Comparison of ENCODE assay signal across 22 mouse cellular contexts in the genomic region with DNA sequence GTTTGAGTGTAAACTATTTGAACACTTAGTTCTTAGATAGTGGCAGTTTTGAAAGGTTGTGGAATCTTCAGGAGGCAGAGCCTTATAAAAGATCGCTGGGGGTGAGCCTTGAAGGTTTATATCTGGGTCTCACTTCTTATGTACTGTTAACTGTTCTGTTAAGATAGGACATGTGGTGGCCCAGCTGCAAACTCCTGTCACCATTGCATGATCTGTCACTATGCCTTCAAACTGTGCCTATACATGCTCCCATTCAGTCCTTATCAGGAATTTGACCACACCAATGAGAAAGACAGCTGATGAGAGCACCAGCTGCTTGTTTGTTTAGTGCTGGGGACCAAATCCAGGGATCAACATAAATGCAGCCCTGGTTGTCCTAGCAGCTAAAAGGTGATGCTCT. TPM values are rescaled to one million over a fixed set of nuclear protein-coding genes. Genes with fewer than 3 reads are reported as not detected.
A peak's percentile ranks its signal among the peaks of the same experiment; 100 is the strongest.
DNase-seq lines count a peak whose midpoint lies in the region; ATAC-seq lines count a peak whose summit lies in the region.
"Had no signal": no experiment of that assay in that cellular context is flagged by ENCODE, and none has a peak within 500 bp of the region (broad histone marks: within the 10 kb centered on the region; RNA-seq: fewer than 3 reads in every experiment).

No protein-coding gene starts in this region.

- WGBS in liver, embryonic 11.5 days: 43% methylated on average over 1 of the region's 1 CpGs
- WGBS in liver, embryonic 12.5 days (ENCODE audit: insufficient replicate concordance): 16% methylated on average over 1 of the region's 1 CpGs
- WGBS in liver, embryonic 16.5 days (ENCODE audit: insufficient replicate concordance): 17% methylated on average over 1 of the region's 1 CpGs

- no peak overlapping the region for H3K4me3 ChIP-seq in liver, embryonic 11.5 days (ENCODE audit: low read depth, low read length)
- no peak overlapping the region for H3K4me3 ChIP-seq in liver, embryonic 12.5 days
- H3K4me3 ChIP-seq in liver, embryonic 16.5 days (ENCODE audit: low read depth, low read length): no peak overlapping the region
- H3K4me3 ChIP-seq: embryonic facial prominence, embryonic 13.5 days; forebrain, embryonic 10.5 days; heart, embryonic 13.5 days; hindbrain, embryonic 12.5 days had no signal

- H3K36me3 ChIP-seq in liver, embryonic 11.5 days (ENCODE audit: control insufficient read depth, insufficient read depth, low read length): no peaks in the 10 kb centered on the region
- no peaks in the 10 kb centered on the region for H3K36me3 ChIP-seq in liver, embryonic 12.5 days
- no peaks in the 10 kb centered on the region for H3K36me3 ChIP-seq in liver, embryonic 16.5 days (ENCODE audit: control insufficient read depth, insufficient read depth)
- H3K36me3 ChIP-seq: embryonic facial prominence, embryonic 13.5 days; forebrain, embryonic 10.5 days; G1E; heart, embryonic 13.5 days; hindbrain, embryonic 12.5 days had no signal

- H3K27me3 ChIP-seq in liver, embryonic 11.5 days (replicated peaks; ENCODE audit: control insufficient read depth, insufficient read depth, low read length): no peaks in the 10 kb centered on the region
- no peaks in the 10 kb centered on the region for H3K27me3 ChIP-seq in liver, embryonic 12.5 days (replicated peaks)
- H3K27me3 ChIP-seq in liver, embryonic 16.5 days (ENCODE audit: control insufficient read depth, insufficient read depth, low read depth, low read length): no peaks in the 10 kb centered on the region
- H3K27me3 ChIP-seq: embryonic facial prominence, embryonic 13.5 days; heart, embryonic 13.5 days; hindbrain, embryonic 12.5 days had no signal

- ATAC-seq in liver, embryonic 11.5 days (replicated peaks; ENCODE audit: low FRiP score): peak; percentile 78
- ATAC-seq in liver, embryonic 12.5 days: peak; percentile 86
- peak; percentile 82 for ATAC-seq in liver, embryonic 16.5 days (ENCODE audit: low read depth)
- peak; percentile 99 for ATAC-seq in megakaryocyte-erythroid progenitor cell, adult 5-6 weeks (replicated peaks; ENCODE audit: low FRiP score, low TSS enrichment, poor library complexity, severe bottlenecking)
- ATAC-seq: CD4-positive, CD25-positive, alpha-beta regulatory T cell, adult 4 months; forebrain, embryonic 14.5 days; hindbrain, embryonic 16.5 days had no signal

- peaks cover 2% of the 10 kb centered on the region; the same call in 1 of the 2 replicates for H3K4me1 ChIP-seq in liver, embryonic 11.5 days (replicated peaks; ENCODE audit: control insufficient read depth, insufficient read depth, low read length)
- H3K4me1 ChIP-seq in liver, embryonic 12.5 days: peaks cover 13% of the 10 kb centered on the region
- no peaks in the 10 kb centered on the region; the same call in 1 of the 2 replicates for H3K4me1 ChIP-seq in liver, embryonic 16.5 days (ENCODE audit: control insufficient read depth, low read depth, low read length)
- H3K4me1 ChIP-seq: embryonic facial prominence, embryonic 13.5 days; forebrain, embryonic 10.5 days; heart, embryonic 13.5 days; hindbrain, embryonic 12.5 days had no signal

- no peak overlapping the region for H3K27ac ChIP-seq in liver, embryonic 11.5 days (ENCODE audit: low read depth, low read length)
- no peak overlapping the region; the same call in none of the 2 replicates for H3K27ac ChIP-seq in liver, embryonic 12.5 days
- no peak overlapping the region for H3K27ac ChIP-seq in liver, embryonic 16.5 days (ENCODE audit: low read length)
- H3K27ac ChIP-seq: embryonic facial prominence, embryonic 13.5 days; forebrain, embryonic 10.5 days; heart, embryonic 13.5 days; hindbrain, embryonic 12.5 days had no signal

- no peak for DNase-seq in liver, embryonic 11.5 days (ENCODE audit: low spot score)
- no peak for DNase-seq in liver
- no peak for DNase-seq in kidney, postnatal 36 days
- no peak for DNase-seq in layer of hippocampus, postnatal 36 days
- DNase-seq in cerebellum, adult 11-12 months: no peak
- DNase-seq: adrenal gland, postnatal 10 days; B cell, adult 2 months; cerebellum, adult 2 months; cerebellum, postnatal 10 days; gastrocnemius, postnatal 36 days; heart, postnatal 36 days had no signal

- no peaks in the 10 kb centered on the region for H3K9me3 ChIP-seq in liver, embryonic 11.5 days (ENCODE audit: control insufficient read depth, low read length)
- no peaks in the 10 kb centered on the region for H3K9me3 ChIP-seq in liver, embryonic 12.5 days (replicated peaks)
- H3K9me3 ChIP-seq in liver, embryonic 16.5 days (replicated peaks; ENCODE audit: control insufficient read depth, low read length): no peaks in the 10 kb centered on the region
- H3K9me3 ChIP-seq: embryonic facial prominence, embryonic 13.5 days; forebrain, embryonic 10.5 days; G1E; heart, embryonic 13.5 days; hindbrain, embryonic 12.5 days had no signal

- no peak overlapping the region for H3K9ac ChIP-seq in liver, embryonic 11.5 days (ENCODE audit: low read depth, low read length)
- no peak overlapping the region for H3K9ac ChIP-seq in liver, embryonic 12.5 days
- H3K9ac ChIP-seq in liver, embryonic 16.5 days (ENCODE audit: low read depth, low read length): no peak overlapping the region
- H3K9ac ChIP-seq: embryonic facial prominence, embryonic 13.5 days; heart, embryonic 13.5 days; hindbrain, embryonic 12.5 days had no signal

- H3K4me2 ChIP-seq in liver, embryonic 11.5 days: no peak overlapping the region
- no peak overlapping the region for H3K4me2 ChIP-seq in liver, embryonic 12.5 days
- no peak overlapping the region for H3K4me2 ChIP-seq in liver, embryonic 16.5 days (ENCODE audit: low read depth, low read length)
- H3K4me2 ChIP-seq: embryonic facial prominence, embryonic 13.5 days; heart, embryonic 13.5 days; hindbrain, embryonic 12.5 days had no signal

RNA-seq across cellular contexts. Expression of a gene that starts 14.9 kb away (rescaled TPM):
- polyA plus RNA-seq in liver, embryonic 11.5 days (2014; fragmentation: Nextera tagmentation; extraction: Ambion mirVana): 10.0 and 10.1 TPM in 2 replicates
- 5.0 and 5.1 TPM in 2 replicates for polyA plus RNA-seq in liver, embryonic 12.5 days (2016; fragmentation: Nextera tagmentation; extraction: Ambion mirVana)
- polyA plus RNA-seq in liver, embryonic 16.5 days (2015; fragmentation: Nextera tagmentation; extraction: Ambion mirVana): 3.5 and 4.2 TPM in 2 replicates
- 12.0 and 19.6 TPM in 2 replicates for total RNA-seq in megakaryocyte-erythroid progenitor cell, adult 5-6 weeks (2014; fragmentation: Nextera tagmentation)
- total RNA-seq in megakaryocyte-erythroid progenitor cell, adult 5-6 weeks (2017): 7.5 and 10.3 TPM in 2 replicates
- 10 to 100 TPM; 26.4 to 27.0 TPM for total RNA-seq in layer of hippocampus, postnatal 36 days (2021)

RNA-seq across cellular contexts. Expression of a gene that starts 14.9 kb away (rescaled TPM):
- 12.1 and 12.5 TPM in 2 replicates for polyA plus RNA-seq in liver, embryonic 11.5 days (2014; fragmentation: Nextera tagmentation; extraction: Ambion mirVana)
- 8.8 and 10.0 TPM in 2 replicates for polyA plus RNA-seq in liver, embryonic 12.5 days (2016; fragmentation: Nextera tagmentation; extraction: Ambion mirVana)
- 4.2 and 4.3 TPM in 2 replicates for polyA plus RNA-seq in liver, embryonic 16.5 days (2015; fragmentation: Nextera tagmentation; extraction: Ambion mirVana)
- total RNA-seq in megakaryocyte-erythroid progenitor cell, adult 5-6 weeks (2014; fragmentation: Nextera tagmentation): 10.0 and 19.5 TPM in 2 replicates
- total RNA-seq in megakaryocyte-erythroid progenitor cell, adult 5-6 weeks (2017): 18.2 and 21.9 TPM in 2 replicates
- total RNA-seq in layer of hippocampus, postnatal 36 days (2021): 10 to 100 TPM; 16.3 to 17.1 TPM

RNA-seq across cellular contexts. Expression of a gene that starts 19.8 kb away (rescaled TPM):
- 21.3 and 32.1 TPM in 2 replicates for polyA plus RNA-seq in liver, embryonic 11.5 days (2014; fragmentation: Nextera tagmentation; extraction: Ambion mirVana)
- 20.3 and 22.2 TPM in 2 replicates for polyA plus RNA-seq in liver, embryonic 12.5 days (2016; fragmentation: Nextera tagmentation; extraction: Ambion mirVana)
- polyA plus RNA-seq in liver, embryonic 16.5 days (2015; fragmentation: Nextera tagmentation; extraction: Ambion mirVana): 8.7 and 10.0 TPM in 2 replicates
- 25.2 and 35.0 TPM in 2 replicates for total RNA-seq in megakaryocyte-erythroid progenitor cell, adult 5-6 weeks (2014; fragmentation: Nextera tagmentation)
- 79.4 and 105 TPM in 2 replicates for total RNA-seq in megakaryocyte-erythroid progenitor cell, adult 5-6 weeks (2017)
- total RNA-seq in layer of hippocampus, postnatal 36 days (2021): 10 to 100 TPM; 25.4 to 30.2 TPM
